Mouse (Mus musculus) liver, postnatal 0 days (tissue): Measurements from ENCODE around the gene Pax4.

ENCODE experiments used
- CTCF ChIP-seq: sonication (generic); IDR thresholded peaks from 2 replicates; pipeline ENCODE4 v1.5.1; 2016; ENCODE audit warnings: antibody characterized with exemption, low read depth
- EP300 ChIP-seq: IDR thresholded peaks from 2 replicates; pipeline ENCODE4 v1.6.1; 2016; ENCODE audit warnings: antibody characterized with exemption, low read depth, mild to moderate bottlenecking

DNA sequence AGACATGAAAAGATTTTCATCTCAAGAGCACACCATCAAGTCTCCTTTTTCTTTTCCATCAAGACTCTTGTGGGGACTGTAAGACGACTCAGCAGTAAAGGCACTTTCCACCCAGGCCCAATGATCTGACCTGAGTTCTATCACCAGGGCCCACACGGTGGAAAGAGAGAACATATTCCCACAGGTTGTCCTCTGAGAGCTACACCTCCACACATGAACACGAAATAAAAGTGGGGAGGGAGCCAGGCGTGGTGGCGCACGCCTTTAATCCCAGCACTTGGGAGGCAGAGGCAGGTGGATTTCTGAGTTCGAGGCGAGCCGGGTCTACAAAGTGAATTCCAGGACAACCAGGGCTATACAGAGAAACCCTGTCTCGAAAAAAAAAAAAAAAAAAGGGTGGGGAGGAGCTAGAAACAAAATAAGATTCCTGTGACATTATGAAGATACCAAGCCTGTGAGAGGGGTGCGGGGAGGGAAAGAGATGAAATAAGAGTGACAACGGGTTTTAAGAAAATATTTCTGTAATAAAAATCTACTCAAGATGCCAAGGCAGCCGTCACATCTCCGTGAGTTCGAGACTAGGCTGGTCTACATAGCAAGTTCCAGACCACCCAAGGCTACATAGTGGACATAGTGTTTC lies 26.4 kb downstream of the Pax4 start:
- no peak for TF ChIP-seq EP300
- TF ChIP-seq CTCF = no peak
